Mouse (Mus musculus): Measurements from ENCODE around the gene Stk25.
"Not testable (repeated sequence)": the region's sequence is repeated elsewhere in the genome, so short reads cannot be mapped to it uniquely, and the experiment has no call there.

Gene Stk25

GRCm38 (mm10) chr1:93658559-93658958 lies at the start of gene Stk25:
TSS of gene Stk25 (minus strand) at chr1:93658659.
- not testable (repeated sequence) for ATAC-seq (ENCODE audit: insufficient number of reproducible peaks, low FRiP score, low TSS enrichment)

- ATAC-seq (ENCODE audit: insufficient number of reproducible peaks, low FRiP score, low TSS enrichment): no peak
Observed at GRCm38 (mm10) chr1:93705389-93705788, 46.9 kb upstream of the Stk25 start.

GRCm38 (mm10) chr1:93704341-93704740 lies 45.9 kb upstream of the Stk25 start:
- ATAC-seq (ENCODE audit: insufficient number of reproducible peaks, low FRiP score, low TSS enrichment): no peak

GRCm38 (mm10) chr1:93703472-93704048 lies 45.1 kb upstream of the Stk25 start:
- no peak for ATAC-seq (ENCODE audit: insufficient number of reproducible peaks, low FRiP score, low TSS enrichment)

- ATAC-seq (ENCODE audit: insufficient number of reproducible peaks, low FRiP score, low TSS enrichment): no peak
Observed at GRCm38 (mm10) chr1:93702106-93702505, 43.6 kb upstream of the Stk25 start.

- no peak for ATAC-seq (ENCODE audit: insufficient number of reproducible peaks, low FRiP score, low TSS enrichment)
Observed at GRCm38 (mm10) chr1:93699159-93699558, 40.7 kb upstream of the Stk25 start.

GRCm38 (mm10) chr1:93697317-93697716 lies 38.9 kb upstream of the Stk25 start:
- ATAC-seq (ENCODE audit: insufficient number of reproducible peaks, low FRiP score, low TSS enrichment): no peak

- no peak for ATAC-seq (ENCODE audit: insufficient number of reproducible peaks, low FRiP score, low TSS enrichment)
Observed at GRCm38 (mm10) chr1:93694966-93695365, 36.5 kb upstream of the Stk25 start.

GRCm38 (mm10) chr1:93693943-93694342 lies 35.5 kb upstream of the Stk25 start:
- no peak for ATAC-seq (ENCODE audit: insufficient number of reproducible peaks, low FRiP score, low TSS enrichment)

- ATAC-seq (ENCODE audit: insufficient number of reproducible peaks, low FRiP score, low TSS enrichment): no peak
Observed at GRCm38 (mm10) chr1:93693502-93693901, 35.0 kb upstream of the Stk25 start.

- ATAC-seq (ENCODE audit: insufficient number of reproducible peaks, low FRiP score, low TSS enrichment): no peak
Observed at GRCm38 (mm10) chr1:93692773-93693172, 34.3 kb upstream of the Stk25 start.

GRCm38 (mm10) chr1:93691786-93692357 lies 33.4 kb upstream of the Stk25 start:
- ATAC-seq (ENCODE audit: insufficient number of reproducible peaks, low FRiP score, low TSS enrichment): no peak

GRCm38 (mm10) chr1:93691106-93691505 lies 32.6 kb upstream of the Stk25 start:
- ATAC-seq (ENCODE audit: insufficient number of reproducible peaks, low FRiP score, low TSS enrichment): no peak

GRCm38 (mm10) chr1:93689901-93690496 lies 31.5 kb upstream of the Stk25 start:
- no peak for ATAC-seq (ENCODE audit: insufficient number of reproducible peaks, low FRiP score, low TSS enrichment)

GRCm38 (mm10) chr1:93688154-93688553 lies 29.7 kb upstream of the Stk25 start:
- no peak for ATAC-seq (ENCODE audit: insufficient number of reproducible peaks, low FRiP score, low TSS enrichment)

GRCm38 (mm10) chr1:93686961-93687320 lies 28.5 kb upstream of the Stk25 start:
- ATAC-seq (ENCODE audit: insufficient number of reproducible peaks, low FRiP score, low TSS enrichment): no peak

GRCm38 (mm10) chr1:93686245-93686960 lies 27.9 kb upstream of the Stk25 start:
- ATAC-seq (ENCODE audit: insufficient number of reproducible peaks, low FRiP score, low TSS enrichment): peak; percentile 38

- ATAC-seq (ENCODE audit: insufficient number of reproducible peaks, low FRiP score, low TSS enrichment): no peak
Observed at GRCm38 (mm10) chr1:93685401-93686244, 27.2 kb upstream of the Stk25 start, which contains the start of gene Bok. TSS of gene Bok (plus strand) at chr1:93685660.

- no peak for ATAC-seq (ENCODE audit: insufficient number of reproducible peaks, low FRiP score, low TSS enrichment)
Observed at GRCm38 (mm10) chr1:93679889-93680568, 21.6 kb upstream of the Stk25 start.

- ATAC-seq (ENCODE audit: insufficient number of reproducible peaks, low FRiP score, low TSS enrichment): no peak
Observed at GRCm38 (mm10) chr1:93678386-93678785, 19.9 kb upstream of the Stk25 start.
